Mouse (Mus musculus): ENCODE data around the gene Nlgn1. TPM values are rescaled to one million over a fixed set of nuclear protein-coding genes. Genes with fewer than 3 reads are reported as not detected.

Gene Nlgn1
- total RNA-seq, 2 experiments from 2014 or later = not detected

- no peak for ATAC-seq (replicated peaks; ENCODE audit: poor library complexity, severe bottlenecking)
These were observed 129.6 kb downstream of the Nlgn1 start for GRCm38 (mm10) chr3:26202702-26203101.

- no peak for ATAC-seq (replicated peaks; ENCODE audit: poor library complexity, severe bottlenecking)
These were observed 130.8 kb downstream of the Nlgn1 start for GRCm38 (mm10) chr3:26201410-26201809.

- ATAC-seq (replicated peaks; ENCODE audit: poor library complexity, severe bottlenecking) = no peak
These were observed 137.3 kb downstream of the Nlgn1 start for GRCm38 (mm10) chr3:26194970-26195369.

GRCm38 (mm10) chr3:26181013-26181412 lies 151.2 kb downstream of the Nlgn1 start:
- ATAC-seq (replicated peaks; ENCODE audit: poor library complexity, severe bottlenecking) = no peak

- ATAC-seq (replicated peaks; ENCODE audit: poor library complexity, severe bottlenecking) = no peak
These were observed 156.9 kb downstream of the Nlgn1 start for GRCm38 (mm10) chr3:26175371-26175770.

- ATAC-seq (replicated peaks; ENCODE audit: poor library complexity, severe bottlenecking) = no peak
These were observed 158.0 kb downstream of the Nlgn1 start for GRCm38 (mm10) chr3:26174257-26174656.

- ATAC-seq (replicated peaks; ENCODE audit: poor library complexity, severe bottlenecking) = no peak
These were observed 158.6 kb downstream of the Nlgn1 start for GRCm38 (mm10) chr3:26173613-26174012.

GRCm38 (mm10) chr3:26166711-26167110 lies 165.5 kb downstream of the Nlgn1 start:
- no peak for ATAC-seq (replicated peaks; ENCODE audit: poor library complexity, severe bottlenecking)

- no peak for ATAC-seq (replicated peaks; ENCODE audit: poor library complexity, severe bottlenecking)
These were observed 178.5 kb downstream of the Nlgn1 start for GRCm38 (mm10) chr3:26153782-26154181.

- ATAC-seq (replicated peaks; ENCODE audit: poor library complexity, severe bottlenecking) = no peak; the same call in 1 of the 2 replicates
These were observed 179.1 kb downstream of the Nlgn1 start for GRCm38 (mm10) chr3:26153036-26153741.

GRCm38 (mm10) chr3:26152510-26153035 lies 179.7 kb downstream of the Nlgn1 start:
- no peak for ATAC-seq (replicated peaks; ENCODE audit: poor library complexity, severe bottlenecking)

- ATAC-seq (replicated peaks; ENCODE audit: poor library complexity, severe bottlenecking) = no peak
These were observed 180.8 kb downstream of the Nlgn1 start for GRCm38 (mm10) chr3:26151351-26152020.

GRCm38 (mm10) chr3:26146174-26146573 lies 186.1 kb downstream of the Nlgn1 start:
- no peak for ATAC-seq (replicated peaks; ENCODE audit: poor library complexity, severe bottlenecking)

GRCm38 (mm10) chr3:26145441-26145840 lies 186.8 kb downstream of the Nlgn1 start:
- no peak for ATAC-seq (replicated peaks; ENCODE audit: poor library complexity, severe bottlenecking)

GRCm38 (mm10) chr3:26141590-26141989 lies 190.7 kb downstream of the Nlgn1 start:
- ATAC-seq (replicated peaks; ENCODE audit: poor library complexity, severe bottlenecking) = no peak

GRCm38 (mm10) chr3:26134839-26135651 lies 197.2 kb downstream of the Nlgn1 start:
- ATAC-seq (replicated peaks; ENCODE audit: poor library complexity, severe bottlenecking) = no peak

- ATAC-seq (replicated peaks; ENCODE audit: poor library complexity, severe bottlenecking) = no peak
These were observed 201.3 kb downstream of the Nlgn1 start for GRCm38 (mm10) chr3:26130919-26131318.

- ATAC-seq (replicated peaks; ENCODE audit: poor library complexity, severe bottlenecking) = no peak
These were observed 202.8 kb downstream of the Nlgn1 start for GRCm38 (mm10) chr3:26129455-26129854.

- no peak for ATAC-seq (replicated peaks; ENCODE audit: poor library complexity, severe bottlenecking)
These were observed 215.2 kb downstream of the Nlgn1 start for GRCm38 (mm10) chr3:26117071-26117470.

GRCm38 (mm10) chr3:26106361-26106760 lies 225.9 kb downstream of the Nlgn1 start:
- ATAC-seq (replicated peaks; ENCODE audit: poor library complexity, severe bottlenecking) = no peak

GRCm38 (mm10) chr3:26105528-26105927 lies 226.7 kb downstream of the Nlgn1 start:
- no peak for ATAC-seq (replicated peaks; ENCODE audit: poor library complexity, severe bottlenecking)
